Mouse (Mus musculus) forebrain, embryonic 12.5 days (tissue): ENCODE measurements around the gene Rin2. TPM values are rescaled to one million over a fixed set of nuclear protein-coding genes. Genes with fewer than 3 reads are reported as not detected.

Experiments
- ATAC-seq: fragments of 200-750 bp; cut with Nextera tagmentation; 2 replicates; pipeline ENCODE4 v1.8.0; 2017; ENCODE audit warnings: moderate TSS enrichment; ENCODE audit not compliant: low FRiP score
- H3K27ac ChIP-seq: fragments of 300-500 bp; sonication (generic); 2 replicates; pipeline ENCODE4 v1.5.1; 2016; ENCODE audit warnings: mild to moderate bottlenecking
- H3K27me3 ChIP-seq: fragments of 300-500 bp; sonication (generic); 2 replicates; pipeline ENCODE4 v1.6.1; 2016; ENCODE audit warnings: mild to moderate bottlenecking
- H3K36me3 ChIP-seq: fragments of 300-500 bp; sonication (generic); replicated peaks from 2 replicates; pipeline ENCODE4 v1.6.1; 2016; ENCODE audit warnings: mild to moderate bottlenecking
- H3K4me1 ChIP-seq: fragments of 300-500 bp; sonication (generic); 2 replicates; pipeline ENCODE4 v1.6.1; 2016
- H3K4me2 ChIP-seq: fragments of 300-500 bp; sonication (generic); 2 replicates; pipeline ENCODE4 v1.6.1; 2016; ENCODE audit warnings: mild to moderate bottlenecking, moderate library complexity
- H3K4me3 ChIP-seq: fragments of 300-500 bp; sonication (generic); replicated peaks from 2 replicates; pipeline ENCODE4 v1.5.1; 2016; ENCODE audit warnings: mild to moderate bottlenecking
- H3K9ac ChIP-seq: fragments of 300-500 bp; sonication (generic); 2 replicates; pipeline ENCODE4 v1.6.1; 2016; ENCODE audit warnings: mild to moderate bottlenecking
- H3K9me3 ChIP-seq: fragments of 300-500 bp; sonication (generic); 2 replicates; pipeline ENCODE4 v1.6.1; 2016
- WGBS: fragments of 180-500 bp; shearing (Covaris S2); methylation state at CpG from one replicate; pipeline ENCODE4 v1.1.7; 2016; 5-methylcytosine and 5-hydroxymethylcytosine counted together
- polyA plus RNA-seq: library from polyadenylated mRNA; unstranded; fragments of >200 nt; fragmentation: Nextera tagmentation; extraction: Ambion mirVana; gene quantifications from 2 replicates; pipeline ENCODE4 v1.2.1, GENCODE M21; 2016

Rin2 gene
- polyA plus RNA-seq, 1 experiment from 2014 or later, result 14.0 TPM

DNA sequence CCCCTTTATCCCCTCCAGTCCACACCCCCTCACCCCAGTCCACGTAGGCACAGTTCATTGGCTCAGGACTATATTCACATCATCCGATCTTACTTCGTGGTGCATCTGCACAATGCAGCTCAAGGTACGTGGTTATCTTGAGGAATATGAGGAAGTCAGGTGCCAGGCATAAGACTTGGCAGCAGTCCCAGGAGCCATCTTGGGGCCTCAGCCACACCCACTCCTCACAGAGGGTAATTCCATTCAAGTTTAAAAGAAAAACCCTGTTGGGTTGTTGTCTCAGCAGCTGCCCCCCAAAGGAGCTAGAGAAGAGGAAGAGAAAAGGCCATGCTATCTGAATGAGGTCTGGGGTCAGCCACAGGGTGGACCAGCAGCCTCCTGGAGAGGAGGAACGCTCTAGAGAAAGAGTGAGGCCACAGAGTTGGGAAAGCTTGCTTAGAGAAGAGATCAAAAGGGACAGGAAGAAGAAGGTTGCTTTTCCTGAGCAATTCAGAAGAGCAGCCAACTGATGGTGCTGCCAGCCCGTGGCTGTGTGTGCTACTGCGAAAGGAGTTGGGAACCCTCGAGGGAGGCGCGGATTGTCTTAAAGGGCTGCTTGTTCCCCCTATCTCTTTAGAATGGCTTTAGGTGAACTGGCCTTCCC, 16.5 kb downstream of the Rin2 start:
- Histone ChIP-seq H3K27ac (no peak overlapping the region), H3K4me3 (no peak overlapping the region), H3K27me3 (no peaks in the 10 kb centered on the region), H3K9me3 (no peaks in the 10 kb centered on the region), H3K9ac (no peak overlapping the region), H3K36me3 (no peaks in the 10 kb centered on the region), H3K4me2 (no peak overlapping the region), H3K4me1 (no peaks in the 10 kb centered on the region)
- 87% methylated on average over 10 of the region's 10 CpGs for WGBS
- ATAC-seq, result no peak

DNA sequence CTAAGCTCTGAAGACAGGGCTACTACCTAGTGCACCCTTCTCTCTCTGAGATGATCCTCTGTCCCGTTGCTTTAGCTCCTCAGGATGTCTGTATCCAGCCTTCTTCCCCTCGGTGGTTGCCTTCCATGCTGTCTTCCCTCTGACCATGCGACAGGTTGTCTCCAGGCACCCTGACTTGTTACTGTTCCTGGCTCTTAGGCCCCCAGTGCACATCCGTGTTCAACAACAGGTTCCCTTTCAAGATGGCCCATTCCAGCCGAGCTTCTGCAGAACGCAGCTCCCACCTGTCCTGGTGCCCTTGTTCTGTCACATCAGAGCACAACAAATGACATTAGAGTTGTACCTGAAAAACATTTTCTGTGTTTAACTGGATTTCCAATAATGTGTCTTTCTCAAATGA, 22.1 kb downstream of the Rin2 start:
- Histone ChIP-seq H3K9me3 (no peaks in the 10 kb centered on the region), H3K27me3 (no peaks in the 10 kb centered on the region), H3K9ac (no peak overlapping the region), H3K36me3 (no peaks in the 10 kb centered on the region), H3K4me3 (no peak overlapping the region), H3K4me1 (no peaks in the 10 kb centered on the region), H3K27ac (no peak overlapping the region), H3K4me2 (no peak overlapping the region)
- ATAC-seq, result no peak
- WGBS, result 84% methylated on average over 6 of the region's 6 CpGs

DNA sequence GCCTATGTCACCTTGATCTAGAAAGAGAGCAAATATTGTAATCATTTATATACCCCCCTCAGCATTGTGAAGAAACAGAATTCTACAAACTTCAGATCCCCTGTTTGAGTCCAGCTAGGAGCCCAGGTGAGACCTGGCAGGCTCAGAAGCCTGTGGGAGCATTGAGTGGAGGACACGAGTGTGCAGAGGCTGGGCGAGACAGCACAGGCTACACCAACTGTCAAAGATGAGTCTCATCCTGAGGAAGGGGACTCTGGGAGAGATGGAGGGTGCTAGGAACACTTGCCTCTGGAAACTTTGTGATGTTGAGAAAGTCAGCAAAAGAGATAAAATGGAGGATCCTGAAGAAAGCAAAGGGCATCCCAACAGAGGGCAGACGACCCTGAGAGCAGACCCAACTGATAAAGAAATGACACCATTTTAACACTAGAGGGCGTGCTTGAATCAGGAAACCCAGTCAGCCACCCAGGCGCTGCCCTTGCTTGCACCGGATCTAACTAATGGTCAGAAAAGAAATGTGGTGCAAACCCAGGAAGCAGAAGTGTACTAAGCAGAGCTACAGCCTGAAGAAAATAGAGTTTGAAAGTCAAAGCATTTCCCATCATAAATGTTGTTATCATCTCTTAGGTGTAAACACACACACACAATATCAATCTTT, 24.5 kb downstream of the Rin2 start:
- Histone ChIP-seq H3K4me1 (no peaks in the 10 kb centered on the region), H3K4me3 (no peak overlapping the region), H3K4me2 (no peak overlapping the region), H3K36me3 (no peaks in the 10 kb centered on the region), H3K9me3 (no peaks in the 10 kb centered on the region), H3K9ac (no peak overlapping the region), H3K27me3 (no peaks in the 10 kb centered on the region), H3K27ac (no peak overlapping the region)
- WGBS, result 29% methylated on average over 6 of the region's 6 CpGs
- peak; percentile 55 for ATAC-seq

DNA sequence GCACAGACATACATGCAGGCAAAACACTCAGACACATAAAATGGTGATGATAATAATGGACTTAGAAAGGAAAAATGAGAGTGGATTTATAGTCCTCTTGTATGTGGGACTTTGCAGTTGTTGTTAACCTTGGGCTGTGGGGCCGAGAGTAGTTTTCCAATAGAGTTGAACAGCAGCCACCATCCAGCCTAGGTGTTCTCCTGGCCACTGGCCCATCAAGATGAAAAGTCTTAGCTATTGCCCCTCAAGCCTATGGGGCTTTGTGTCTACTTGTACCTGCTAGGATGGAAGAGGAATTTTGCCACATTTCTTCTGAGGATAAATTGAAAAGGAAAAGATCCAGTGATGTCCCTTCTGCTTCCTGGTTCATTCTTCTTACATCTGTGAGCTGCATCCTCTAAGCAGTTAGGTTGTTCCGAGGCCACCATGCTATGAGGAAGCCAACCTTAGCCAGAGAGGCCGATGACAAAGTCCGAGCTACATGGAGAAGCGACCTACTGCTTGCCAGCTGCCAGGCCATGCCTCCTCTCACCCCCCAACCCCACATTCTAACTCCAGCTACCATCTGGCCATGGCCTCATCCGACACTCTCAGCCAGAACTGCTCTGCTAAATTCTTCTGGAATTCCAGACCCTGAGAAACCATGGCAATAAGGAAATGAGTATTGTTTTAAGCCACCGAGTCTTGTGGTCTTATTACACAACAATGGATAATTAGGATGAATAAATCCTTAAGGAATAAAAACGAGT, 25.4 kb downstream of the Rin2 start:
- ATAC-seq, result no peak

DNA sequence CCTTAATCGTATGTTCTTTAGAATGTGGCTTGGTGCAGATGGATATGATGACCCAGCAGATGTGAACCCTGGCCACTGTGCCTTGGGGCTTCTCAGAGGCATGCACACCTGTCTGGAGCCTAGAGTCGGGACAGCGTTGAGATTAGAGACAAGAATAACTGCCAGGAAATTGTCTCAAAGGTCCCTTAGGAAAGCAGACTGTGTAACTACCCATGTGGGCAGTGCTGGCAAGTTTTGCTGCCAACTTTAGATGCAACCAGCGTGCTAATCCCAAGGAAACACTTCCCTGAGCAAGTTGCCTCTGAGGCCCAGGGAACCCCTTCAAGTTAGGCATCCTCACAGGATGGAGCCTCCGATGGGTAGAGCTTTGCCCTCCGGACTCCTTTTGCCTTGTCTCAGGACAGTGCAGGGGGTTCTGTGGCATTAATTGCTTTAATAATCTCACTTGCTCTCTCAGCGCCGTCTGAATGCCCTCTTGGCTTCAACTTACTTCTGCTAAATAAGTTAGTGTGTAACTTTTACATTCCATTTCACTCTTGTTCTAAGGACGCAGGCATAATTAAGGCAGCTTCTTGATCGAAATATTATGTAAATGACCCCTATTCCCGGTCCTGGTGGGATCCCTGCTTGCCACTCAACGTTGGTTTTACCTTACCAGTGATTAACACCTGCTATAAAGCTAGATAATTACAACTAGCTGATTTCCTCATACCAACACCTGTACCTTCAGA, 26.8 kb downstream of the Rin2 start:
- Histone ChIP-seq H3K27me3 (no peaks in the 10 kb centered on the region), H3K4me2 (no peak overlapping the region), H3K9ac (no peak overlapping the region), H3K4me3 (no peak overlapping the region), H3K9me3 (no peaks in the 10 kb centered on the region), H3K4me1 (no peaks in the 10 kb centered on the region), H3K36me3 (no peaks in the 10 kb centered on the region), H3K27ac (no peak overlapping the region)
- 85% methylated on average over 12 of the region's 12 CpGs for WGBS
- no peak for ATAC-seq

More for the DNA sequence above, 25.4 kb downstream of the Rin2 start:
- 70% methylated on average over 8 of the region's 8 CpGs for WGBS
- no peak overlapping the region for H3K27ac ChIP-seq
- H3K4me2 ChIP-seq, result no peak overlapping the region
- no peak overlapping the region for H3K4me3 ChIP-seq
- H3K9ac ChIP-seq, result no peak overlapping the region
- no peaks in the 10 kb centered on the region for H3K9me3 ChIP-seq
- no peaks in the 10 kb centered on the region for H3K27me3 ChIP-seq
- no peaks in the 10 kb centered on the region for H3K4me1 ChIP-seq
- H3K36me3 ChIP-seq, result no peaks in the 10 kb centered on the region

DNA sequence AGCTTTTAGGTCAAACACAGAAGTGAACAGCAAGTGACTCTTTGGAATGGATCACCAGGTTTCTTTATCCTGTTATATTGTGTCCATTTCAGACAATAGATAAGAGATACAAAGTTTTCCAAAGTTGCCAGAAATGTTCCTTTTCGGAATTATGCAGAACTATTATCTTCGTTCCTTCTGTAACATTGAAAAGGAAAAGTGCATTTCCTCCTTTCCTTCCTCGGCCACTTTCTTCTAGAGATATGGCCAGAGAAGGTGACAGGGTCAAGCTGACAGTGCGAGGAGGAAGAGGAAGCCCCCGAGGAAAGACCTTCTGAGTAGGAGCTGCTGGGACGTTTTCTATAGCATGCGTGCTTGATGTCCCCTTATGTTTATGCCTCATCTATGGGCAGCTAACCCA, 29.7 kb downstream of the Rin2 start:
- no peak overlapping the region for H3K4me3 ChIP-seq
- WGBS, result 84% methylated on average over 7 of the region's 7 CpGs

DNA sequence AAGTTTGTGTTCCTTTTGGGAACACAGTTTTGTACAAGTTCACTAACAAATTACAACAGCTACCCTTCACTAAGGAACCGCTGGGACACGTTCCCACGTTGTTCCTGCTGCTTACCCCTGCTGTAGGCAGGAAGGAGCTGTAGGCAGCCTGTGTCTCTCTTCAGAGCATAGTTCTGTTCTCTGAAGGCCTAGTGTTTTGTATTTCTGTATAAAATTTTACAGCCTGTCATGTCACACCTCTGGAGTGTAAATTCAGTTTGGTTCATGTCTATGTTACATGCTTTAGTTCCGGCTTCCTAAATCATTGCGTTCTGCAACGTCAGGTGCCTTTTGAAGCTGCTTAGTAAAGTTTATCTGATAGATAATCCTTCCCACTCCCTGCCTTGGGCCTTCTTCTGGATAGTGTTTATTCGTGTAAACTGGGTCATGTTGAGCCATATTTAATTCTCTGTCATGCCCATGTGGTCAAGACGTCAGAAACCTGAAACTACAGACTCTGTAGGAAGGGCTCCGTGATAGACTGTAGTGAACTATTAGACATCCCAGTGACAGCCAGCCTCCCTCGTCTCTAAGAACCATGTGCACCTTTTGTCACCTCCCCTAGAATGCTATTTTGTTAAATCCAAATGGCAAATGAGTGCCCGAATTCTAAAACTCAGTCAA, 34.8 kb downstream of the Rin2 start:
- no peaks in the 10 kb centered on the region; the same call in 1 of the 2 replicates for H3K36me3 ChIP-seq
- WGBS, result 85% methylated on average over 11 of the region's 11 CpGs
- H3K27me3 ChIP-seq, result no peaks in the 10 kb centered on the region
- no peaks in the 10 kb centered on the region for H3K4me1 ChIP-seq
- H3K4me2 ChIP-seq, result no peak overlapping the region
- H3K4me3 ChIP-seq, result no peak overlapping the region
- ATAC-seq, result no peak
- H3K9me3 ChIP-seq, result no peaks in the 10 kb centered on the region
- no peak overlapping the region for H3K27ac ChIP-seq
- no peak overlapping the region for H3K9ac ChIP-seq

More for the DNA sequence above, 29.7 kb downstream of the Rin2 start:
- Histone ChIP-seq H3K4me2 (no peak overlapping the region), H3K27ac (no peak overlapping the region), H3K36me3 (no peaks in the 10 kb centered on the region), H3K9me3 (no peaks in the 10 kb centered on the region), H3K27me3 (no peaks in the 10 kb centered on the region), H3K9ac (no peak overlapping the region), H3K4me1 (no peaks in the 10 kb centered on the region)
- no peak for ATAC-seq

DNA sequence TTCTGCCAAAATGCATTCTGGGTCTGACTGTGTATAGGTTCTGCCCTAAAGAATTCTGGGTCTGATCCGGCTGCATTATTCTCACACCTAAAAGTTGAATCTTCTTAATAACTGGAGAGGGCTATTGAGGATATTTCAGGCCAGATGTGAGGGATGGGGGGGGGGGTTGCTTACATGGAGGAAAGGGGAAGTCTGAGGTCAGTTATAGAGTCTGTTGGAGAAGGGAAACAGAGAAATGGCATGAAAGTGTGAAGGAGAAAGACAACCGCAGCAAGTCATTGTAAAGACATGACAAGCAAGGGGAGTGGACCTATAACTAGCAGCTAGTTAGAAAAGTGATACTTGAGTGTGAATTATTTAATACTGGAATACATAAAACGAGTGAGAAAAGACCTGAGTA, 36.5 kb downstream of the Rin2 start:
- 80% methylated on average over 3 of the region's 3 CpGs for WGBS
- no peaks in the 10 kb centered on the region for H3K4me1 ChIP-seq
- no peak for ATAC-seq
- no peak overlapping the region for H3K27ac ChIP-seq
- H3K36me3 ChIP-seq, result no peaks in the 10 kb centered on the region; the same call in 1 of the 2 replicates
- no peaks in the 10 kb centered on the region for H3K9me3 ChIP-seq
- H3K27me3 ChIP-seq, result no peaks in the 10 kb centered on the region
- no peak overlapping the region for H3K9ac ChIP-seq
- no peak overlapping the region for H3K4me2 ChIP-seq
- no peak overlapping the region for H3K4me3 ChIP-seq

DNA sequence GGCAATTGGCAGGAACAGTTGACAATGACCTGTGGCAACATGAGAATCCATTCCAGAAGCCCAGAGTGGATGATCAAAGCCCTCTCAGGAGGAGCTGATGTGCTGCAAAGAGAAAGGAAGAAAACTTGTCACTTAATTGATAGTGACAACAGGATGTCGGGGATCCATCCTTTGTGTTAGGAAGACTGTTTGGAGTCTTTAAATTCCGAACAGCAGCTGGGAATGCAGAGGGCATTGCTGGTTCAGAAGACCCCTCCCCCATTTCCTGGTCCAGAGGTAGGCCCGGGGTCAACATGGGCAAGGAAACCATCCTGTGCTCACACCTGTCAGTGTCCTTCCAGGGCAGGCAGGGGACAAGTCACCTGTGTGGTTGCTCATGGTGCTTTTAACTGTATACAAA, 37.0 kb downstream of the Rin2 start:
- no peaks in the 10 kb centered on the region; the same call in 1 of the 2 replicates for H3K36me3 ChIP-seq
- WGBS, result 39% methylated on average over 3 of the region's 3 CpGs
- H3K9ac ChIP-seq, result no peak overlapping the region
- H3K9me3 ChIP-seq, result no peaks in the 10 kb centered on the region
- ATAC-seq, result no peak
- H3K27ac ChIP-seq, result no peak overlapping the region
- H3K4me1 ChIP-seq, result no peaks in the 10 kb centered on the region
- no peaks in the 10 kb centered on the region for H3K27me3 ChIP-seq
- H3K4me2 ChIP-seq, result no peak overlapping the region
- H3K4me3 ChIP-seq, result no peak overlapping the region

DNA sequence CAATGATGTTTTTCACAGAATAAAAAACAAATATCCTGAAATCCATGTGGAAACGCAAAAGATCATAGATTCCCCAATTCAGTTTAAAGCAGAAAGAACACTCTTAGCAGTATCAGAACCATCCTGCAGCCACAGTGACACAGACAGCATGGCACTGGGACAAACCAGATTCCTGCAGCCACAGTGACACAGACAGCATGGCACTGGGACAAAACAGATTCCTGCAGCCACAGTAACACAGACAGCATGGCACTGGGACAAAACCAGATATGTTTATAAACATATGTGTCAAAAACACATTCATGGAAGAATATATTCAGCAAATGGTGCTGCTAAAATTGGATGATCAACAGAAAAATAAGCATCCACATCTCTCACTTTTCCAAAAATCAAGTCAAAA, 42.5 kb downstream of the Rin2 start:
- H3K9ac ChIP-seq, result no peak overlapping the region
- no peaks in the 10 kb centered on the region for H3K4me1 ChIP-seq
- no peaks in the 10 kb centered on the region for H3K9me3 ChIP-seq
- H3K4me2 ChIP-seq, result no peak overlapping the region
- no peak overlapping the region for H3K27ac ChIP-seq
- no peak overlapping the region for H3K4me3 ChIP-seq
- H3K27me3 ChIP-seq, result no peaks in the 10 kb centered on the region
- no peaks in the 10 kb centered on the region; the same call in 1 of the 2 replicates for H3K36me3 ChIP-seq
- WGBS, result 91% methylated on average over 1 of the region's 1 CpGs
- ATAC-seq, result no peak

DNA sequence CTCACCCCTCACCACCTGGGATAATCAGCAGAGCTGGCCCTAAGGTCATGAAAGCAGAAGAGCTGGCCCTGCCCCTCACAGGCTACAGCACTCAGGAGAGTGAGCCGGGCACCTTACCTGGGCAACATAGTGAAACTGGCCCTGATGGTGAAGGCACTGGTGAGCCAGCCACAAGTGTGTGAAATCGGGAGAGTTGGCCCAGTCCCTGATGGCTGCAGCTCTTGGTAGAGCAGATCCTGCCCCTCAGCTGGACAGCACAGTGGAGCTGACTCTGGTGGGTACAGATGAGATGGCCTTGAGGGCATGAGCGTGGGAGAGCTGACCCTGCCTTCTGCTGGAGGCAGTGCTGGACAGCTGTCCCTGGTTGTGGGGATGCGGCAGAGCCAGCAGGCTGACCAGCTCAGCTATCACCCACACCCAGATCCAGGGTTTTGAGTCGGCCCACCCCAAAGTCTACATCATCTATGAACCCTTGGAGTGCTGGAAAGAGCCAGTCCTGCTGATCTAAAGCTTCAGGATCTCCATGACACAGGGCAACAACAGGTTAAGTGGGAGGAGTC, 43.7 kb downstream of the Rin2 start:
- H3K4me1 ChIP-seq, result no peaks in the 10 kb centered on the region
- H3K4me3 ChIP-seq, result no peak overlapping the region
- 83% methylated on average over 5 of the region's 5 CpGs for WGBS
- H3K27me3 ChIP-seq, result no peaks in the 10 kb centered on the region
- H3K4me2 ChIP-seq, result no peak overlapping the region
- ATAC-seq, result no peak
- no peak overlapping the region for H3K27ac ChIP-seq
- H3K36me3 ChIP-seq, result no peaks in the 10 kb centered on the region
- H3K9me3 ChIP-seq, result no peaks in the 10 kb centered on the region
- H3K9ac ChIP-seq, result no peak overlapping the region
